Mouse (Mus musculus) T-helper 1 cell (primary cell): ENCODE results near the gene Syne1.

ENCODE experiments used
- in situ Hi-C: fragments of 300-600 bp; cut with MboI, MseI; formaldehyde crosslinking; loops from one replicate; pipeline ENCODE4 v1.15.1; 2025; ENCODE audit warnings: high pct_unique_total_duplicates

Syne1 gene

GRCm38 (mm10) chr10:5207905-5208641 lies 343.2 kb downstream of the Syne1 start:
- in situ Hi-C loops = no loop called here

GRCm38 (mm10) chr10:5205977-5206376 lies 345.3 kb downstream of the Syne1 start:
- in situ Hi-C loops = no loop called here

GRCm38 (mm10) chr10:5205570-5205969 lies 345.7 kb downstream of the Syne1 start:
- in situ Hi-C loops = no loop called here

- in situ Hi-C loops = no loop called here
These were observed 347.4 kb downstream of the Syne1 start for GRCm38 (mm10) chr10:5203837-5204236.

GRCm38 (mm10) chr10:5197356-5197755 lies 353.9 kb downstream of the Syne1 start:
- in situ Hi-C loops = loop anchor here (25.0 kb wide), 1 partner anchor 615 kb away; the partner anchor contains the start of genes Fbxo5 and Mtrf1l

GRCm38 (mm10) chr10:5196267-5196666 lies 355.0 kb downstream of the Syne1 start:
- in situ Hi-C loops = loop anchor here (25.0 kb wide), 1 partner anchor 616 kb away; the partner anchor contains the start of genes Fbxo5 and Mtrf1l

- in situ Hi-C loops = loop anchor here (25.0 kb wide), 1 partner anchor 617 kb away; the partner anchor contains the start of genes Fbxo5 and Mtrf1l
These were observed 356.0 kb downstream of the Syne1 start for GRCm38 (mm10) chr10:5195288-5195687.

GRCm38 (mm10) chr10:5194671-5195234 lies 356.5 kb downstream of the Syne1 start:
- in situ Hi-C loops = loop anchor here (25.0 kb wide), 1 partner anchor 618 kb away; the partner anchor contains the start of genes Fbxo5 and Mtrf1l

GRCm38 (mm10) chr10:5194081-5194670 lies 357.1 kb downstream of the Syne1 start:
- in situ Hi-C loops = loop anchor here (25.0 kb wide), 1 partner anchor 618 kb away; the partner anchor contains the start of genes Fbxo5 and Mtrf1l

- in situ Hi-C loops = loop anchor here (25.0 kb wide), 1 partner anchor 619 kb away; the partner anchor contains the start of genes Fbxo5 and Mtrf1l
These were observed 358.3 kb downstream of the Syne1 start for GRCm38 (mm10) chr10:5192861-5193490.

GRCm38 (mm10) chr10:5190756-5191155 lies 360.5 kb downstream of the Syne1 start:
- in situ Hi-C loops = loop anchor here (25.0 kb wide), 1 partner anchor 622 kb away; the partner anchor contains the start of genes Fbxo5 and Mtrf1l

GRCm38 (mm10) chr10:5188890-5189289 lies 362.4 kb downstream of the Syne1 start:
- in situ Hi-C loops = loop anchor here (25.0 kb wide), 1 partner anchor 623 kb away; the partner anchor contains the start of genes Fbxo5 and Mtrf1l

GRCm38 (mm10) chr10:5185156-5186083 lies 365.9 kb downstream of the Syne1 start:
- in situ Hi-C loops = loop anchor here (25.0 kb wide), 1 partner anchor 627 kb away; the partner anchor contains the start of genes Fbxo5 and Mtrf1l

- in situ Hi-C loops = loop anchor here (25.0 kb wide), 1 partner anchor 631 kb away; the partner anchor contains the start of genes Fbxo5 and Mtrf1l
These were observed 369.5 kb downstream of the Syne1 start for GRCm38 (mm10) chr10:5181771-5182176.

GRCm38 (mm10) chr10:5179891-5180290 lies 371.4 kb downstream of the Syne1 start:
- in situ Hi-C loops = loop anchor here (25.0 kb wide), 1 partner anchor 632 kb away; the partner anchor contains the start of genes Fbxo5 and Mtrf1l

- in situ Hi-C loops = loop anchor here (25.0 kb wide), 1 partner anchor 635 kb away; the partner anchor contains the start of genes Fbxo5 and Mtrf1l
These were observed 373.8 kb downstream of the Syne1 start for GRCm38 (mm10) chr10:5177446-5178015.

- in situ Hi-C loops = loop anchor here (25.0 kb wide), 1 partner anchor 636 kb away; the partner anchor contains the start of genes Fbxo5 and Mtrf1l
These were observed 374.9 kb downstream of the Syne1 start for GRCm38 (mm10) chr10:5176371-5176770.

GRCm38 (mm10) chr10:5170425-5170824 lies 380.9 kb downstream of the Syne1 start:
- in situ Hi-C loops = loop anchor here (25.0 kb wide), 1 partner anchor 583 kb away; no protein-coding TSS in a partner anchor

GRCm38 (mm10) chr10:5167481-5167880 lies 383.8 kb downstream of the Syne1 start:
- in situ Hi-C loops = loop anchor here (25.0 kb wide), 1 partner anchor 580 kb away; no protein-coding TSS in a partner anchor
